8 mouse cellular contexts compared by ENCODE assay signal in the genomic region with DNA sequence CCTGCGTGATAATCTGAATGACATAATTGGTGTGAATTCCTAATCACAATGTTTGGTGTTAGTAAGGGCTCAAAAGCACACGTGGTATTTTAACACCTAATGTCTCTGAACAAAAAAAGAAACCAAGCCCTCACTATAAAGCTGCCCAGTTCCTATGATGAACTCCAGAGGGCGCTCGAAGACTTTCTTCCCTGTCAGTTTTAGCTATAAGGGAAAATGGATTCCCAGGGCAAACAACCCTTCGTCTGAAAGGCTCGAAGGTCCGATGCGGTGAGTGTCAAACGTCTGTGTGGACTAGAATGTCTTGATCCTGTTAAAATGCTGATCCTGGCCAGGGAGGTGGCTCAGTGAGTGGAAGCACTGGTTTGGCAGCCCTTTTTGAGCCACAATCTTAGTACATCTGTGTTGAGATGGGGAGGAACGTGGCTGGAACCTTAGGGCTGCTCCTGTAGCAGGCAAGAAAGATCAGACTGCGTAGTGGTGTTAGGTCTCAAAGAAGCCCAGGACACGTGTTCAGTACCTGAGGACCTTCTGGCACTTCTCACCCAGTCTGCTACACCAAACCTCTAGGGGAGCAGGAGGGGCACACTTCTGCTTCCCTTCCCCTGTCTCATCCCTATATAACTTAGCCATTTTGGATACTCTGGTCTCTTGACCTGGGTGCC.
DNase-seq lines count a peak whose midpoint lies in the region; ATAC-seq and TF ChIP-seq lines count a peak whose summit lies in the region.

No protein-coding gene starts in this region.

- no peaks in the 10 kb centered on the region for H3K27me3 ChIP-seq in embryonic facial prominence, embryonic 14.5 days (replicated peaks; ENCODE audit: control insufficient read depth, insufficient read depth, low read length)
- H3K27me3 ChIP-seq in heart, embryonic 12.5 days (replicated peaks), result peaks cover 4% of the 10 kb centered on the region; the same call in 1 of the 2 replicates
- H3K27me3 ChIP-seq in kidney, embryonic 16.5 days (ENCODE audit: insufficient read depth, low read length), result no peaks in the 10 kb centered on the region; the same call in 1 of the 2 replicates
- H3K27me3 ChIP-seq in liver, adult 2 months (ENCODE audit: control insufficient read depth, insufficient read depth, low read length), result no peaks in the 10 kb centered on the region
- H3K27me3 ChIP-seq in myocyte (ENCODE audit: control insufficient read depth, insufficient read depth, insufficient read length), result no peaks in the 10 kb centered on the region
- no peaks in the 10 kb centered on the region for H3K27me3 ChIP-seq in splenic B cell, adult 2 months (ENCODE audit: control insufficient read depth, insufficient read depth, low read length, poor library complexity, severe bottlenecking)

- H3K4me1 ChIP-seq in embryonic facial prominence, embryonic 14.5 days (ENCODE audit: control insufficient read depth, insufficient read depth, low read length), result 0 out of 2 replicates have a peak, but pooled peaks cover 4% of the 10 kb centered on the region
- H3K4me1 ChIP-seq in heart, embryonic 12.5 days (replicated peaks), result peaks cover 8% of the 10 kb centered on the region; the same call in 1 of the 2 replicates
- H3K4me1 ChIP-seq in kidney, embryonic 16.5 days (ENCODE audit: insufficient read depth, low read length), result 0 out of 2 replicates have a peak, but pooled peaks cover 6% of the 10 kb centered on the region
- peaks cover 6% of the 10 kb centered on the region; the same call in 1 of the 2 replicates for H3K4me1 ChIP-seq in liver, adult 2 months (ENCODE audit: control insufficient read depth, insufficient read depth, low read length)

- H3K9ac ChIP-seq in embryonic facial prominence, embryonic 14.5 days (ENCODE audit: low read depth, low read length), result peak overlapping the region; percentile 60
- peak overlapping the region; percentile 59 for H3K9ac ChIP-seq in heart, embryonic 12.5 days
- peak overlapping the region; percentile 47 for H3K9ac ChIP-seq in kidney, embryonic 16.5 days (replicated peaks; ENCODE audit: low read length)
- peak overlapping the region; percentile 64; the same call in 1 of the 2 replicates for H3K9ac ChIP-seq in liver, adult 2 months (ENCODE audit: low read depth, low read length)

- no peaks in the 10 kb centered on the region for H3K79me2 ChIP-seq in liver, adult 2 months (ENCODE audit: control insufficient read depth, insufficient read depth, low read length)
- no peaks in the 10 kb centered on the region for H3K79me2 ChIP-seq in myocyte (ENCODE audit: control insufficient read depth, insufficient read depth)

- no peaks in the 10 kb centered on the region for H3K9me3 ChIP-seq in embryonic facial prominence, embryonic 14.5 days (ENCODE audit: control insufficient read depth, low read length)
- no peaks in the 10 kb centered on the region for H3K9me3 ChIP-seq in heart, embryonic 12.5 days (replicated peaks)
- H3K9me3 ChIP-seq in kidney, embryonic 16.5 days (ENCODE audit: low read length), result no peaks in the 10 kb centered on the region

- TF ChIP-seq CTCF in liver, adult 2 months (IDR thresholded peaks at IDR 0.05; ENCODE audit: low read depth, low read length), result peak; percentile 46; the same call in 1 of the 2 replicates

- H3K27ac ChIP-seq in embryonic facial prominence, embryonic 14.5 days (replicated peaks; ENCODE audit: low read depth, low read length), result no peak overlapping the region
- no peak overlapping the region for H3K27ac ChIP-seq in heart, embryonic 12.5 days (ENCODE audit: poor library complexity, severe bottlenecking)
- no peak overlapping the region for H3K27ac ChIP-seq in kidney, embryonic 16.5 days (ENCODE audit: low read length)
- H3K27ac ChIP-seq in liver, adult 2 months (replicated peaks; ENCODE audit: insufficient read depth, low read depth, low read length), result no peak overlapping the region

- peak; percentile 74 for ATAC-seq in embryonic facial prominence, embryonic 14.5 days (ENCODE audit: low read depth)
- peak; percentile 36; the same call in 1 of the 2 replicates for ATAC-seq in heart, embryonic 12.5 days (ENCODE audit: insufficient number of reproducible peaks, low FRiP score)
- peak; percentile 69 for ATAC-seq in kidney, embryonic 16.5 days (ENCODE audit: low FRiP score, low TSS enrichment)

- H3K4me2 ChIP-seq in embryonic facial prominence, embryonic 14.5 days (ENCODE audit: low read depth, low read length), result peak overlapping the region; percentile 60
- peak overlapping the region; percentile 70 for H3K4me2 ChIP-seq in heart, embryonic 12.5 days
- peak overlapping the region; percentile 44 for H3K4me2 ChIP-seq in kidney, embryonic 16.5 days (replicated peaks; ENCODE audit: low read depth, low read length)
- H3K4me2 ChIP-seq in myocyte (ENCODE audit: low read depth), result peak overlapping the region; percentile 99

- 13% methylated on average over 12 of the region's 12 CpGs for WGBS in embryonic facial prominence, embryonic 14.5 days
- 13% methylated on average over 12 of the region's 12 CpGs for WGBS in heart, embryonic 12.5 days
- 13% methylated on average over 12 of the region's 12 CpGs for WGBS in kidney, embryonic 16.5 days
- 10% methylated on average over 12 of the region's 12 CpGs for WGBS in liver, adult 2 months

- H3K4me3 ChIP-seq in embryonic facial prominence, embryonic 14.5 days (ENCODE audit: low read depth, low read length), result peak overlapping the region; percentile 26
- peak overlapping the region; percentile 35 for H3K4me3 ChIP-seq in heart, embryonic 12.5 days
- peak overlapping the region; percentile 13 for H3K4me3 ChIP-seq in kidney, embryonic 16.5 days (ENCODE audit: low read length)
- no peak overlapping the region for H3K4me3 ChIP-seq in liver, adult 2 months (ENCODE audit: insufficient read depth, low read depth, low read length)
- no peak overlapping the region for H3K4me3 ChIP-seq in myocyte

- no peak overlapping the region for H3ac ChIP-seq in myocyte (ENCODE audit: control insufficient read depth, insufficient read length)

- H3K36me3 ChIP-seq in embryonic facial prominence, embryonic 14.5 days (ENCODE audit: control insufficient read depth, insufficient read depth, low read length), result no peaks in the 10 kb centered on the region
- H3K36me3 ChIP-seq in heart, embryonic 12.5 days, result no peaks in the 10 kb centered on the region
- H3K36me3 ChIP-seq in kidney, embryonic 16.5 days (ENCODE audit: insufficient read depth, low read length), result no peaks in the 10 kb centered on the region
- H3K36me3 ChIP-seq in liver, adult 2 months (ENCODE audit: control insufficient read depth, insufficient read depth, low read length), result no peaks in the 10 kb centered on the region
- H3K36me3 ChIP-seq in myocyte (ENCODE audit: control insufficient read depth, insufficient read depth), result no peaks in the 10 kb centered on the region
- no peaks in the 10 kb centered on the region for H3K36me3 ChIP-seq in splenic B cell, adult 2 months (ENCODE audit: control insufficient read depth, insufficient read depth, low read length, poor library complexity, severe bottlenecking)

- peak; percentile 80 for DNase-seq in A20 (ENCODE audit: low read depth, low spot score)
- peak; percentile 27 to 67 for DNase-seq in adrenal gland, postnatal 4 days (ENCODE audit: low spot score in 2 of 2)
- DNase-seq in embryonic facial prominence, embryonic 14.5 days (ENCODE audit: low spot score), result peak; percentile 84
- DNase-seq in liver, adult 2 months (ENCODE audit: extremely low read depth, low read depth, low spot score), result peak; percentile 47
- peak; percentile 80 for DNase-seq in splenic B cell, adult 2 months (ENCODE audit: low read depth, low spot score)

- no peak for TF ChIP-seq POLR2A in liver, adult 2 months (IDR thresholded peaks at IDR 0.05; ENCODE audit: extremely low read depth, insufficient read depth, low read length)
- TF ChIP-seq POLR2A in myocyte (IDR thresholded peaks at IDR 0.05; ENCODE audit: insufficient read length, low read depth), result no peak

TF ChIP-seq in myocyte, 11 proteins besides CTCF, POLR2A, EP300 and RAD21:
- TF ChIP-seq CEBPB (IDR thresholded peaks at IDR 0.05; ENCODE audit: insufficient read depth, poor library complexity, severe bottlenecking) (no peak), TCF3 (IDR thresholded peaks at IDR 0.05; ENCODE audit: insufficient read length, low read depth) (no peak), MYOD1 (IDR thresholded peaks at IDR 0.05; ENCODE audit: control insufficient read depth in 1 of 3, insufficient read length in 2 of 3, low read depth in 2 of 3) (no peak), REST (IDR thresholded peaks at IDR 0.05; ENCODE audit: insufficient read depth, insufficient read length) (no peak), MAX (IDR thresholded peaks at IDR 0.05; ENCODE audit: low read depth) (no peak), USF1 (IDR thresholded peaks at IDR 0.05; ENCODE audit: low read depth) (no peak), POLR2AphosphoS2 (IDR thresholded peaks at IDR 0.05; ENCODE audit: insufficient read length, low read depth) (no peak), TCF12 (IDR thresholded peaks at IDR 0.05; ENCODE audit: insufficient read depth, poor library complexity, severe bottlenecking) (no peak), MYOG (IDR thresholded peaks at IDR 0.05; ENCODE audit: control insufficient read depth in 1 of 3, insufficient read depth in 1 of 3, insufficient read length in 2 of 3, low read depth in 2 of 3) (no peak), SRF (IDR thresholded peaks at IDR 0.05; ENCODE audit: control insufficient read depth, insufficient read length, low read depth) (no peak)

Comparison
In these comparisons a context has a peak if more than half of its experiments do, and no peak if none do; other contexts are left out.
1. H3K4me2 ChIP-seq: peak in every context shown above with its lines; median percentile 99 in myocyte; 70 in heart, embryonic 12.5 days; 60 in embryonic facial prominence, embryonic 14.5 days; 44 in kidney, embryonic 16.5 days.
2. H3K4me3 ChIP-seq: peak in embryonic facial prominence, embryonic 14.5 days (single experiment), heart, embryonic 12.5 days (single experiment) and kidney, embryonic 16.5 days (single experiment); none in liver, adult 2 months (single experiment) and myocyte (single experiment).
3. Peak in every context shown above with its lines, with median percentiles within 50 percentile points of each other: DNase-seq, ATAC-seq and H3K9ac ChIP-seq.